In the genomic region with DNA sequence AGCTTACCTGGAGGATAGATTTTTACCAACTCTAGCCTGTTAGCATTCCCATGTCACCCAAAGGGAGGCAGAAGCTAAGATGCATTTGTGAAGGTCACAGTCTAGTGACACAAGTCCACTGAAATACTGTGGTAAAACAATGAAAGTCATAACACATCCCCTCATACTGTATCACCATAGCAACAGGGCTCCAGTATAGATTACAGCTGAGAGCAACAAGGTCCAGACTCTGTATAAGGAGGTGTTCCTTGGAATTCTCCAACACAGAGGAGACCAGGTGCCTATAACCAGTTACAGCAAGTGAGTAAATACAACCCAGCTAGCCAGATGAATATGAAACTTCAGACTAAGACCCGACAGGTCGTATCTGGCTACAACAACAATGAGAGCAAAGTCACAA, we compare ENCODE assay signal across 24 mouse cellular contexts. TPM values are rescaled to one million over a fixed set of nuclear protein-coding genes. Genes with fewer than 3 reads are reported as not detected.
A peak's percentile ranks its signal among the peaks of the same experiment; 100 is the strongest.
DNase-seq lines count a peak whose midpoint lies in the region; ATAC-seq lines count a peak whose summit lies in the region.
"Had no signal": no experiment of that assay in that cellular context is flagged by ENCODE, and none has a peak within 500 bp of the region (broad histone marks: within the 10 kb centered on the region; RNA-seq: fewer than 3 reads in every experiment).

No protein-coding gene starts in this region.

- DNase-seq in hindbrain, embryonic 14.5 days (ENCODE audit: low spot score): no peak
- DNase-seq in midbrain, embryonic 11.5 days (ENCODE audit: low spot score, missing footprints): no peak
- no peak for DNase-seq in midbrain, embryonic 10.5 days (ENCODE audit: low spot score)
- DNase-seq: adrenal gland, adult 8-10 months; adrenal gland, postnatal 14 days; adrenal gland, postnatal 36 days; B cell, adult 2 months; cerebellum, adult 11-12 months; cerebellum, adult 2 months; cerebellum, adult 9-10 months; cerebellum, postnatal 10 days; cerebellum, postnatal 25 days had no signal

- no peak overlapping the region for H3K4me3 ChIP-seq in hindbrain, embryonic 16.5 days (ENCODE audit: low read length)
- H3K4me3 ChIP-seq in hindbrain, embryonic 14.5 days (replicated peaks; ENCODE audit: low read length): no peak overlapping the region
- no peak overlapping the region for H3K4me3 ChIP-seq in midbrain, embryonic 13.5 days (replicated peaks)
- H3K4me3 ChIP-seq in midbrain, embryonic 11.5 days (ENCODE audit: low read depth, low read length): no peak overlapping the region
- no peak overlapping the region for H3K4me3 ChIP-seq in midbrain, embryonic 16.5 days (ENCODE audit: low read depth, low read length)
- no peak overlapping the region for H3K4me3 ChIP-seq in midbrain, embryonic 10.5 days
- H3K4me3 ChIP-seq: embryonic facial prominence, embryonic 10.5 days; embryonic facial prominence, embryonic 12.5 days; forebrain, embryonic 13.5 days; forebrain, embryonic 15.5 days had no signal

- peaks cover 3% of the 10 kb centered on the region for H3K4me1 ChIP-seq in hindbrain, embryonic 16.5 days (ENCODE audit: control insufficient read depth, insufficient read depth, low read depth, low read length)
- H3K4me1 ChIP-seq in hindbrain, embryonic 14.5 days (replicated peaks; ENCODE audit: control insufficient read depth, insufficient read depth, low read length): 0 out of 2 replicates have a peak, but pooled peaks cover 3% of the 10 kb centered on the region
- no peaks in the 10 kb centered on the region for H3K4me1 ChIP-seq in midbrain, embryonic 13.5 days (replicated peaks)
- H3K4me1 ChIP-seq in midbrain, embryonic 11.5 days (ENCODE audit: control insufficient read depth, insufficient read depth, low read length): no peaks in the 10 kb centered on the region
- H3K4me1 ChIP-seq in midbrain, embryonic 16.5 days (ENCODE audit: control insufficient read depth, insufficient read depth, low read length): no peaks in the 10 kb centered on the region
- 0 out of 2 replicates have a peak, but pooled peaks cover 4% of the 10 kb centered on the region for H3K4me1 ChIP-seq in midbrain, embryonic 10.5 days
- H3K4me1 ChIP-seq: embryonic facial prominence, embryonic 12.5 days; forebrain, embryonic 13.5 days; forebrain, embryonic 15.5 days had no signal

- peak; percentile 67; the same call in 1 of the 2 replicates for ATAC-seq in hindbrain, embryonic 16.5 days
- ATAC-seq in hindbrain, embryonic 14.5 days (ENCODE audit: low FRiP score): no peak
- 0 out of 2 replicates have a peak, but pooled peaks have one; percentile 55 for ATAC-seq in midbrain, embryonic 13.5 days
- ATAC-seq in midbrain, embryonic 11.5 days (ENCODE audit: low FRiP score): no peak
- no peak for ATAC-seq in midbrain, embryonic 16.5 days
- ATAC-seq: activated CD4-positive, CD25-positive, alpha-beta regulatory T cell, adult 4 months; CD4-positive, CD25-positive, alpha-beta regulatory T cell, adult 4 months; forebrain, embryonic 13.5 days; forebrain, embryonic 15.5 days; Patski had no signal

- H3K9ac ChIP-seq in hindbrain, embryonic 16.5 days (ENCODE audit: low read depth, low read length): no peak overlapping the region
- no peak overlapping the region for H3K9ac ChIP-seq in hindbrain, embryonic 14.5 days
- no peak overlapping the region for H3K9ac ChIP-seq in midbrain, embryonic 13.5 days (replicated peaks)
- H3K9ac ChIP-seq in midbrain, embryonic 11.5 days (ENCODE audit: low read length): no peak overlapping the region
- no peak overlapping the region for H3K9ac ChIP-seq in midbrain, embryonic 16.5 days (ENCODE audit: low read depth, low read length)
- H3K9ac ChIP-seq: embryonic facial prominence, embryonic 12.5 days; forebrain, embryonic 13.5 days; forebrain, embryonic 15.5 days had no signal

- no peak overlapping the region for H3K4me2 ChIP-seq in hindbrain, embryonic 16.5 days (ENCODE audit: low read length)
- no peak overlapping the region for H3K4me2 ChIP-seq in hindbrain, embryonic 14.5 days (replicated peaks)
- no peak overlapping the region for H3K4me2 ChIP-seq in midbrain, embryonic 13.5 days (replicated peaks)
- no peak overlapping the region for H3K4me2 ChIP-seq in midbrain, embryonic 11.5 days
- H3K4me2 ChIP-seq in midbrain, embryonic 16.5 days (ENCODE audit: low read length): no peak overlapping the region
- H3K4me2 ChIP-seq: embryonic facial prominence, embryonic 12.5 days; forebrain, embryonic 13.5 days; forebrain, embryonic 15.5 days had no signal

- no peaks in the 10 kb centered on the region for H3K9me3 ChIP-seq in hindbrain, embryonic 16.5 days (ENCODE audit: control insufficient read depth, low read length)
- no peaks in the 10 kb centered on the region for H3K9me3 ChIP-seq in hindbrain, embryonic 14.5 days (ENCODE audit: control insufficient read depth, low read length)
- H3K9me3 ChIP-seq in midbrain, embryonic 13.5 days: no peaks in the 10 kb centered on the region
- H3K9me3 ChIP-seq in midbrain, embryonic 11.5 days (ENCODE audit: control insufficient read depth, low read length): no peaks in the 10 kb centered on the region
- no peaks in the 10 kb centered on the region for H3K9me3 ChIP-seq in midbrain, embryonic 16.5 days (replicated peaks; ENCODE audit: control insufficient read depth, low read length, poor library complexity, severe bottlenecking)
- no peaks in the 10 kb centered on the region for H3K9me3 ChIP-seq in midbrain, embryonic 10.5 days (replicated peaks)
- H3K9me3 ChIP-seq: embryonic facial prominence, embryonic 10.5 days; embryonic facial prominence, embryonic 12.5 days; forebrain, embryonic 13.5 days; forebrain, embryonic 15.5 days; G1E had no signal

- WGBS in hindbrain, embryonic 16.5 days: 84% methylated on average over 2 of the region's 2 CpGs
- 92% methylated on average over 2 of the region's 2 CpGs for WGBS in hindbrain, embryonic 14.5 days
- WGBS in midbrain, embryonic 13.5 days: 93% methylated on average over 2 of the region's 2 CpGs
- WGBS in midbrain, embryonic 11.5 days: 90% methylated on average over 2 of the region's 2 CpGs
- WGBS in midbrain, embryonic 16.5 days: 81% methylated on average over 2 of the region's 2 CpGs
- 90% methylated on average over 2 of the region's 2 CpGs for WGBS in midbrain, embryonic 10.5 days

- H3K36me3 ChIP-seq in hindbrain, embryonic 16.5 days (ENCODE audit: control insufficient read depth, insufficient read depth, low read length): no peaks in the 10 kb centered on the region
- H3K36me3 ChIP-seq in hindbrain, embryonic 14.5 days (replicated peaks; ENCODE audit: control insufficient read depth, insufficient read depth): no peaks in the 10 kb centered on the region
- no peaks in the 10 kb centered on the region for H3K36me3 ChIP-seq in midbrain, embryonic 13.5 days
- H3K36me3 ChIP-seq in midbrain, embryonic 11.5 days (ENCODE audit: control insufficient read depth, insufficient read depth, low read length): no peaks in the 10 kb centered on the region
- H3K36me3 ChIP-seq in midbrain, embryonic 16.5 days (ENCODE audit: control insufficient read depth, insufficient read depth, low read length): no peaks in the 10 kb centered on the region
- no peaks in the 10 kb centered on the region for H3K36me3 ChIP-seq in midbrain, embryonic 10.5 days
- H3K36me3 ChIP-seq: embryonic facial prominence, embryonic 10.5 days; embryonic facial prominence, embryonic 12.5 days; forebrain, embryonic 15.5 days; G1E had no signal

- H3K27ac ChIP-seq in hindbrain, embryonic 16.5 days (ENCODE audit: low read depth, low read length): no peak overlapping the region
- no peak overlapping the region for H3K27ac ChIP-seq in hindbrain, embryonic 14.5 days
- no peak overlapping the region for H3K27ac ChIP-seq in midbrain, embryonic 13.5 days
- H3K27ac ChIP-seq in midbrain, embryonic 11.5 days (ENCODE audit: low read depth, low read length): no peak overlapping the region
- peak overlapping the region; percentile 48; the same call in 1 of the 2 replicates for H3K27ac ChIP-seq in midbrain, embryonic 16.5 days (ENCODE audit: low read length)
- no peak overlapping the region for H3K27ac ChIP-seq in midbrain, embryonic 10.5 days (replicated peaks)
- H3K27ac ChIP-seq: embryonic facial prominence, embryonic 10.5 days; embryonic facial prominence, embryonic 12.5 days; forebrain, embryonic 13.5 days; forebrain, embryonic 15.5 days had no signal

- no peaks in the 10 kb centered on the region for H3K27me3 ChIP-seq in hindbrain, embryonic 16.5 days (replicated peaks; ENCODE audit: control insufficient read depth, insufficient read depth, low read length)
- no peaks in the 10 kb centered on the region for H3K27me3 ChIP-seq in hindbrain, embryonic 14.5 days (ENCODE audit: control insufficient read depth, insufficient read depth, low read length)
- H3K27me3 ChIP-seq in midbrain, embryonic 13.5 days: no peaks in the 10 kb centered on the region
- no peaks in the 10 kb centered on the region for H3K27me3 ChIP-seq in midbrain, embryonic 11.5 days (ENCODE audit: control insufficient read depth, insufficient read depth, low read length)
- no peaks in the 10 kb centered on the region for H3K27me3 ChIP-seq in midbrain, embryonic 16.5 days (ENCODE audit: control insufficient read depth, insufficient read depth, low read depth, low read length)
- no peaks in the 10 kb centered on the region for H3K27me3 ChIP-seq in midbrain, embryonic 10.5 days (ENCODE audit: low read depth, poor library complexity, severe bottlenecking)
- H3K27me3 ChIP-seq: CH12.LX; embryonic facial prominence, embryonic 12.5 days; forebrain, embryonic 13.5 days; forebrain, embryonic 15.5 days; Patski had no signal

RNA-seq across cellular contexts. Expression of a gene that starts 33.4 kb away (rescaled TPM):
- 0.26 and 0.56 TPM in 2 replicates for polyA plus RNA-seq in hindbrain, embryonic 16.5 days (2015; fragmentation: Nextera tagmentation; extraction: Ambion mirVana)
- 0.83 and 1.3 TPM in 2 replicates for polyA plus RNA-seq in hindbrain, embryonic 14.5 days (2014; fragmentation: Nextera tagmentation; extraction: Ambion mirVana)
- polyA plus RNA-seq in midbrain, embryonic 13.5 days (2015; fragmentation: Nextera tagmentation; extraction: Ambion mirVana): 0.24 and 0.34 TPM in 2 replicates
- 0.11 and 0.29 TPM in 2 replicates for polyA plus RNA-seq in midbrain, embryonic 11.5 days (2014; fragmentation: Nextera tagmentation; extraction: Ambion mirVana)
- polyA plus RNA-seq in midbrain, embryonic 16.5 days (2015; fragmentation: Nextera tagmentation; extraction: Ambion mirVana): 0.36 and 0.57 TPM in 2 replicates
- polyA plus RNA-seq in midbrain, embryonic 10.5 days (2016; fragmentation: Nextera tagmentation; extraction: Ambion mirVana): 0.49 TPM in 1 of 2 replicates, not detected in the other
- polyA plus RNA-seq: activated CD4-positive, CD25-positive, alpha-beta regulatory T cell, adult 4 months; forebrain, embryonic 13.5 days; G1E had no signal

Comparison
In these comparisons a context has a peak if more than half of its experiments do, and no peak if none do; other contexts are left out.
1. ATAC-seq: peak in hindbrain, embryonic 16.5 days (single experiment) and midbrain, embryonic 13.5 days (single experiment); none in hindbrain, embryonic 14.5 days (single experiment), midbrain, embryonic 11.5 days (single experiment) and midbrain, embryonic 16.5 days (single experiment).